Mouse (Mus musculus) lung, adult 2 months (tissue): ENCODE data around the gene Tceal8.

Experiments
- CTCF ChIP-seq: fragments of 200-500 bp; IDR thresholded peaks from 2 replicates; pipeline ENCODE4 v1.5.1; 2011; ENCODE audit warnings: mild to moderate bottlenecking, low read length, control low read depth; ENCODE audit not compliant: insufficient read depth
- POLR2A ChIP-seq: fragments of 200-500 bp; IDR thresholded peaks from 2 replicates; pipeline ENCODE4 v1.6.1; 2011; ENCODE audit warnings: low read depth, mild to moderate bottlenecking, control low read depth, low read length, borderline replicate concordance; ENCODE audit errors: extremely low read depth

DNA sequence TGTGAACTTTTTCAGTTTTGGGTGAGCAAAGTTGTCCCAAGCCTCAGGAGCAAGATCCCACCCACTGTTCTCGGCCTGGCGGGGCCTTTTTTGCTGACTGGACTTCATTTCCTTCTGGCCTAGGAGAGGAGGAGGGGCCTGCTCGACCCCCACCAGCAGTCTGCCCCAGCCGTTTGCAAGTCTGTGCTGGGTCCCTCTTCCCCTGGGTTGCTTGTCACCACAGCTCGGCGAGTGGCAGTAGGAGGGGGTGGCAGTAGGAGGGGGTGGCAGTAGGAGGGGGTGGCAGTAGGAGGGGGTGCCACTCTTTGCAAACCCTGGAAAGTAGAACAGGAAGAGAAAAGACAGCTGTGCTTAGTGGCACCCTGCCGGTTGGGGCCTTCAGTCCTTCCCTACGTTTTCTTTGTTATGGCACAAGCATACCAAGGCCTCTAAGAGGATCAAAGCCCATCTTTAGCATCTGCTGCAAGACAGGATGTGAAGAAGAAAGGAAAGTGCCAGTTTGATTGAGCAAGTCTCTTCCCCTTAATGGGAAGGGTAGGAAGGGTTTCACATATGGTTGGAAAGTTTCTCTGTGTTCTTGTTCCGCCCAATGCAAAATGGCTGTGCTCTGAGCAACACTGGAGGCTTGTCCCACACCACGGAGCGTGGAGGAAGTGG lies 8.9 kb upstream of the Tceal8 start:
- no peak for TF ChIP-seq CTCF
- no peak for TF ChIP-seq POLR2A
